ENCODE assay signal across 7 mouse cellular contexts in the genomic region with DNA sequence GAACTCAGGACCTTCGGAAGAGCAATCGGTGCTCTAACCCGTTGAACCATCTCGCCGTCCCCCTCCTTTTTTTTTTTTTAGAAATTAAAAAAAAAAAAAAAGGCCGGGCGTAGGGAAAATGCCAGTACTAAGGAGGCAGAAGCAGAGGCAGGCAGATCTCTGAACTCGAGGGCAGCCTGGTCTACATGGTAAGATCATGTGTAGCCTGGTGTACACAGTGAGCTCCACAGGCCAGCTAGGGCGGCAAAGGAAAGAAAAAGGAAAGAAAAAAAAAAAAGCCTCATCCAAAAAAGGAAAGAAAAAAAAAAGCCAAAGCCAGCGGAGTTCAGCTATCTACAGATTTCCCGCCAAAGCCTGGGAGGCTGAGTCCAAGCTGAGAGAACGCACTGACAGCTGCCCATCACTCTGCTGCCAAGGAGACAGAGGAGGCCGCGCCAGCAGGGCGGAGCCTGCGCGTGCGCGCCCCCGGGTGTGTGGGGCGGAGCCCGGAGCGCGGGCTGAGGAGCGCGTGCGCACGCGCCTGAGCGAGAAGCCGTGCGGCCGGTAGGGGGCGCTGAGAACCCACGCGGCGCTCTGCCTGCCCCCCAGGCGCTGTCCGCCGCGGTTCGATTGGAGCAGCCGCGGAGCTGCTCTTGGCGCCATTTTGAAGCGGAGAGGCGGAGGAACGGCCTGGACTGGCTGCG. TPM values are rescaled to one million over a fixed set of nuclear protein-coding genes. Genes with fewer than 3 reads are reported as not detected.
DNase-seq lines count a peak whose midpoint lies in the region; ATAC-seq and TF ChIP-seq lines count a peak whose summit lies in the region.

A gene (plus strand): TSS at position 587 of the 683 bp plus-strand sequence.

- H3K4me1 ChIP-seq in embryonic facial prominence, embryonic 10.5 days, result peaks cover 18% of the 10 kb centered on the region
- 0 out of 2 replicates have a peak, but pooled peaks cover 3% of the 10 kb centered on the region for H3K4me1 ChIP-seq in intestine, postnatal 0 days (replicated peaks; ENCODE audit: control insufficient read depth, insufficient read depth, low read length)
- peaks cover 15% of the 10 kb centered on the region for H3K4me1 ChIP-seq in midbrain, embryonic 12.5 days
- H3K4me1 ChIP-seq in small intestine, adult 2 months (ENCODE audit: control insufficient read depth, insufficient read depth, insufficient read length, low read length), result no peaks in the 10 kb centered on the region

- no peaks in the 10 kb centered on the region for H3K27me3 ChIP-seq in embryonic facial prominence, embryonic 10.5 days (replicated peaks; ENCODE audit: low read depth, poor library complexity, severe bottlenecking)
- H3K27me3 ChIP-seq in intestine, postnatal 0 days (replicated peaks; ENCODE audit: control insufficient read depth, insufficient read depth, low read length), result no peaks in the 10 kb centered on the region
- H3K27me3 ChIP-seq in midbrain, embryonic 12.5 days, result no peaks in the 10 kb centered on the region
- no peaks in the 10 kb centered on the region for H3K27me3 ChIP-seq in small intestine, adult 2 months (ENCODE audit: control insufficient read depth, insufficient read depth, low read length)

- peaks cover 7% of the 10 kb centered on the region for H3K36me3 ChIP-seq in embryonic facial prominence, embryonic 10.5 days (replicated peaks)
- no peaks in the 10 kb centered on the region for H3K36me3 ChIP-seq in intestine, postnatal 0 days (ENCODE audit: control insufficient read depth, insufficient read depth)
- H3K36me3 ChIP-seq in midbrain, embryonic 12.5 days, result no peaks in the 10 kb centered on the region
- no peaks in the 10 kb centered on the region for H3K36me3 ChIP-seq in small intestine, adult 2 months (ENCODE audit: control insufficient read depth, insufficient read depth, low read length)

- H3K4me2 ChIP-seq in intestine, postnatal 0 days (replicated peaks; ENCODE audit: low read depth), result peak within 1 kb of the TSS; percentile 91
- peak within 1 kb of the TSS; percentile 61 for H3K4me2 ChIP-seq in midbrain, embryonic 12.5 days (replicated peaks)

- peak; percentile 97 for DNase-seq in adrenal gland, postnatal 10 days
- DNase-seq in embryonic facial prominence, embryonic 10.5 days (ENCODE audit: low spot score), result peak; percentile 97
- peak; percentile 41 for DNase-seq in gonadal fat pad, adult 2 months (ENCODE audit: low read depth)
- peak; percentile 97 for DNase-seq in left cerebral cortex, postnatal 4 days

- TF ChIP-seq POLR2A in small intestine, adult 2 months (IDR thresholded peaks at IDR 0.05; ENCODE audit: low read depth, low read length), result 0 out of 2 replicates have a peak, but pooled peaks have one; percentile 18

- intact Hi-C loops in left cerebral cortex, postnatal 4 days (cut with DNase I), result no loop called here

- peak within 1 kb of the TSS; percentile 99 for H3K27ac ChIP-seq in embryonic facial prominence, embryonic 10.5 days (replicated peaks)
- H3K27ac ChIP-seq in intestine, postnatal 0 days (ENCODE audit: low read depth, low read length), result peak within 1 kb of the TSS; percentile 85
- peak within 1 kb of the TSS; percentile 98 for H3K27ac ChIP-seq in midbrain, embryonic 12.5 days (replicated peaks)
- 0 out of 2 replicates have a peak within 1 kb of the TSS, but pooled peaks have one; percentile 38 for H3K27ac ChIP-seq in small intestine, adult 2 months (ENCODE audit: insufficient read depth, low read depth, low read length)

- peak; percentile 98 for ATAC-seq in intestine, postnatal 0 days
- ATAC-seq in midbrain, embryonic 12.5 days (ENCODE audit: low FRiP score, low read depth), result peak; percentile 97

- H3K4me3 ChIP-seq in embryonic facial prominence, embryonic 10.5 days, result peak within 1 kb of the TSS; percentile 91
- peak within 1 kb of the TSS; percentile 96 for H3K4me3 ChIP-seq in intestine, postnatal 0 days (ENCODE audit: low read depth, low read length)
- H3K4me3 ChIP-seq in midbrain, embryonic 12.5 days, result peak within 1 kb of the TSS; percentile 96
- peak within 1 kb of the TSS; percentile 100 for H3K4me3 ChIP-seq in small intestine, adult 2 months (ENCODE audit: low read depth, low read length)

- peak within 1 kb of the TSS; percentile 89 for H3K9ac ChIP-seq in intestine, postnatal 0 days (ENCODE audit: low read depth, low read length)
- peak within 1 kb of the TSS; percentile 95 for H3K9ac ChIP-seq in midbrain, embryonic 12.5 days (replicated peaks)

- 14% methylated on average over 49 of the region's 49 CpGs for WGBS in embryonic facial prominence, embryonic 10.5 days
- WGBS in intestine, postnatal 0 days, result 12% methylated on average over 49 of the region's 49 CpGs
- WGBS in midbrain, embryonic 12.5 days, result 18% methylated on average over 38 of the region's 49 CpGs
- WGBS in small intestine, adult 2 months, result 12% methylated on average over 49 of the region's 49 CpGs

- no peaks in the 10 kb centered on the region for H3K9me3 ChIP-seq in embryonic facial prominence, embryonic 10.5 days
- H3K9me3 ChIP-seq in intestine, postnatal 0 days (ENCODE audit: control insufficient read depth), result no peaks in the 10 kb centered on the region
- no peaks in the 10 kb centered on the region for H3K9me3 ChIP-seq in midbrain, embryonic 12.5 days

- TF ChIP-seq CTCF in intestine, postnatal 0 days (IDR thresholded peaks at IDR 0.05; ENCODE audit: low read depth), result peak; percentile 98
- peak; percentile 85 for TF ChIP-seq CTCF in small intestine, adult 2 months (IDR thresholded peaks at IDR 0.05; ENCODE audit: extremely low read depth, insufficient read length, insufficient replicate concordance, low read depth, low read length)

RNA-seq across cellular contexts. Expression of the gene that starts here (rescaled TPM):
- 10 to 100 TPM; 25.9 to 35.0 TPM for total RNA-seq in adrenal gland, postnatal 10 days (2021)
- polyA plus RNA-seq in embryonic facial prominence, embryonic 10.5 days (2016; fragmentation: Nextera tagmentation; extraction: Ambion mirVana), result 42.0 and 43.0 TPM in 2 replicates
- 4.3 and 5.9 TPM in 2 replicates for polyA plus RNA-seq in gonadal fat pad, adult 2 months (2012; rRNA removed)
- polyA plus RNA-seq in intestine, postnatal 0 days (2015; fragmentation: Nextera tagmentation; extraction: Ambion mirVana), result 6.7 and 8.5 TPM in 2 replicates
- 10 to 100 TPM; 76.3 to 82.5 TPM for total RNA-seq in left cerebral cortex, postnatal 4 days (2021)
- polyA plus RNA-seq in midbrain, embryonic 12.5 days (2016; fragmentation: Nextera tagmentation; extraction: Ambion mirVana), result 44.0 and 44.9 TPM in 2 replicates
- polyA plus RNA-seq in small intestine, adult 2 months (2012; rRNA removed), result 0.34 and 1.0 TPM in 2 replicates

Comparison
In these comparisons a context has a peak if more than half of its experiments do, and no peak if none do; other contexts are left out.
1. Peak in every context shown above with its lines: DNase-seq, ATAC-seq, H3K4me3 ChIP-seq and H3K27ac ChIP-seq.
2. DNase-seq: peak in every context shown above with its lines; median percentile 97 in adrenal gland, postnatal 10 days; 97 in embryonic facial prominence, embryonic 10.5 days; 97 in left cerebral cortex, postnatal 4 days; 41 in gonadal fat pad, adult 2 months.
3. H3K27ac ChIP-seq: peak in every context shown above with its lines; median percentile 99 in embryonic facial prominence, embryonic 10.5 days; 98 in midbrain, embryonic 12.5 days; 85 in intestine, postnatal 0 days; 38 in small intestine, adult 2 months.